Mouse (Mus musculus) kidney, adult 2 months (tissue): ENCODE results near the gene Dmd.

Source experiments
- CTCF ChIP-seq: fragments of 200-500 bp; conservative IDR thresholded peaks from 2 replicates; pipeline ENCODE4 v1.5.1; 2011; ENCODE audit warnings: low read depth, mild to moderate bottlenecking, control low read depth, low read length, moderate library complexity, mixed read lengths; ENCODE audit not compliant: insufficient read depth, insufficient read length
- POLR2A ChIP-seq: fragments of 200-500 bp; IDR thresholded peaks from one replicate; pipeline ENCODE4 v1.6.1; 2011; ENCODE audit warnings: low read depth, low read length, control low read depth

DNA sequence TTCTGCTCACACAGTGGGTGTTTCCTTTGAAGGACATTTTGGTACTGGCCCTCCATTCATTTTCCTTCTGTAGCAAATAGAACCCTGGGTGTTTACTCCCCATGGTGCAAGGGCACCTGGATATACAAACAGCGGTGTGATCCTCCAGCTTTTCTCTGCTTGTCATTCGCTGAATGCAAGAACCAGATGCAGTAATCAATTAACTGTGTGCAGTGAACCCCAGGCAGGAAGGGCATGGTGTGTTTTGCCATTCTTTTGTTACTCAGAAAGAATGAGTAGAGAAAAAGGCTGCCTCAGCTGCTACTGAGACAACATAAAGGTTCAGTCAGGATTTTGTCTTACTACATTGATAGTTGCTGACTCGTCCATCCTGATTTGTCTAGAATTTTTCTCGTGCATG lies 1799.0 kb downstream of the Dmd start:
- no peak for TF ChIP-seq POLR2A
- TF ChIP-seq CTCF = no peak
